Mouse (Mus musculus) brain, embryonic 14.5 days (tissue): ENCODE measurements at regions not wholly inside any gene's neighbourhood (a gene's known extent, or its start where the extent isn't known, plus 50 kb on each side); places are given as distances from the start of the nearest gene placed in this dataset.

Source experiments
- CTCF ChIP-seq: fragments of 200-500 bp; IDR thresholded peaks from 2 replicates; pipeline ENCODE4 v1.5.1; 2012; ENCODE audit warnings: inconsistent platforms, mild to moderate bottlenecking, moderate library complexity, borderline replicate concordance; ENCODE audit not compliant: insufficient read depth, insufficient read length; ENCODE audit errors: extremely low read depth
- POLR2A ChIP-seq: fragments of 200-500 bp; IDR thresholded peaks from 2 replicates; pipeline ENCODE4 v1.6.1; 2012; ENCODE audit warnings: mild to moderate bottlenecking, inconsistent platforms, borderline replicate concordance; ENCODE audit not compliant: poor library complexity, insufficient read depth, insufficient read length, severe bottlenecking; ENCODE audit errors: extremely low read depth

GRCm38 (mm10) chr16:58155538-58155937, 252.7 kb upstream of the Dcbld2 start:
- TF ChIP-seq CTCF, result no peak
- no peak for TF ChIP-seq POLR2A
